Mouse (Mus musculus) heart, adult 2 months (tissue): Measurements from ENCODE around the gene Arhgap24. TPM values are rescaled to one million over a fixed set of nuclear protein-coding genes. Genes with fewer than 3 reads are reported as not detected.

Source experiments
- DNase-seq, 2 experiments: peaks; one replicate each; pipeline ENCODE4 v3.0.0; 2021
- H3K27ac ChIP-seq: fragments of 200-600 bp; 2 replicates; pipeline ENCODE4 v1.8.1; 2022
- H3K27me3 ChIP-seq: fragments of 200-500 bp; 2 replicates; pipeline ENCODE4 v1.6.1; 2012; ENCODE audit warnings: mild to moderate bottlenecking, low read length, inconsistent platforms, mixed read lengths; ENCODE audit not compliant: control insufficient read depth, insufficient read depth
- H3K36me3 ChIP-seq: fragments of 200-500 bp; 2 replicates; pipeline ENCODE4 v1.6.1; 2012; ENCODE audit warnings: low read length, inconsistent platforms; ENCODE audit not compliant: control insufficient read depth, insufficient read depth
- H3K4me1 ChIP-seq: fragments of 200-500 bp; 2 replicates; pipeline ENCODE4 v1.6.1; 2011; ENCODE audit warnings: low read length; ENCODE audit not compliant: control insufficient read depth, insufficient read depth
- H3K4me3 ChIP-seq: fragments of 200-600 bp; 2 replicates; pipeline ENCODE4 v1.8.1; 2022
- H3K79me2 ChIP-seq: fragments of 200-500 bp; replicated peaks from 2 replicates; pipeline ENCODE4 v1.6.1; 2012; ENCODE audit warnings: mild to moderate bottlenecking, inconsistent platforms, low read length, moderate library complexity, mixed read lengths; ENCODE audit not compliant: control insufficient read depth, insufficient read depth
- H3K9ac ChIP-seq: fragments of 200-500 bp; 2 replicates; pipeline ENCODE4 v1.6.1; 2012; ENCODE audit warnings: low read depth, mild to moderate bottlenecking, control low read depth, inconsistent platforms, low read length, mixed read lengths
- CTCF ChIP-seq: fragments of 200-600 bp; IDR thresholded peaks from 2 replicates; pipeline ENCODE4 v1.8.1; 2022; ENCODE audit warnings: antibody characterized with exemption, mild to moderate bottlenecking, moderate library complexity
- EP300 ChIP-seq: fragments of 200-500 bp; IDR thresholded peaks from 2 replicates; pipeline ENCODE4 v1.6.1; 2011; ENCODE audit warnings: low read depth, low read length, control low read depth; ENCODE audit not compliant: insufficient read depth
- POLR2A ChIP-seq: fragments of 200-500 bp; IDR thresholded peaks from 2 replicates; pipeline ENCODE4 v1.6.1; 2011; ENCODE audit warnings: mild to moderate bottlenecking, low read depth, low read length, control low read depth; ENCODE audit not compliant: insufficient read depth
- WGBS: fragments of 180-500 bp; shearing (Covaris S2); methylation state at CpG from one replicate; pipeline ENCODE4 v1.1.7; 2018; 5-methylcytosine and 5-hydroxymethylcytosine counted together
- intact Hi-C: fragments of 180-260 bp; cut with DNase I; formaldehyde crosslinking; loops from one replicate; pipeline ENCODE4 v1.15.1; 2025
- polyA plus RNA-seq: library from polyadenylated mRNA; depleted of rRNA; stranded (reverse); fragments of >200 nt; gene quantifications from 2 replicates; pipeline ENCODE4 v1.2.3, GENCODE M21; 2012
- total RNA-seq, 2 experiments: library from RNA; stranded (reverse); gene quantifications; 2 replicates each; pipeline ENCODE4 v1.2.3; 2021

Gene Arhgap24
- total and polyA plus RNA-seq, 3 experiments, result 11.9 to 24.6 (median 15.2) TPM

GRCm38 (mm10) chr5:102817641-102818040 lies 336.4 kb downstream of the Arhgap24 start:
- no peaks in the 10 kb centered on the region for H3K79me2 ChIP-seq
- no peaks in the 10 kb centered on the region for H3K4me1 ChIP-seq
- no peaks in the 10 kb centered on the region for H3K36me3 ChIP-seq
- DNase-seq, result peak in 1 of 2 experiments; percentile 41
- peak overlapping the region; percentile 44 for H3K27ac ChIP-seq
- H3K9ac ChIP-seq, result no peak overlapping the region
- H3K4me3 ChIP-seq, result no peak overlapping the region
- intact Hi-C loops, result no loop called here
- H3K27me3 ChIP-seq, result no peaks in the 10 kb centered on the region
- no peak for TF ChIP-seq CTCF
- TF ChIP-seq EP300, result peak; percentile 60; the same call in 1 of the 2 replicates
- 62% methylated on average over 7 of the region's 7 CpGs for WGBS

- WGBS, result 51% methylated on average over 8 of the region's 8 CpGs
- H3K79me2 ChIP-seq, result no peaks in the 10 kb centered on the region
- intact Hi-C loops, result no loop called here
- peak; percentile 52 to 74 for DNase-seq
- no peaks in the 10 kb centered on the region for H3K36me3 ChIP-seq
- no peak overlapping the region for H3K9ac ChIP-seq
- TF ChIP-seq EP300 (no peak), POLR2A (no peak), CTCF (no peak)
- peak overlapping the region; percentile 56; the same call in 1 of the 2 replicates for H3K27ac ChIP-seq
- no peaks in the 10 kb centered on the region for H3K27me3 ChIP-seq
- no peaks in the 10 kb centered on the region for H3K4me1 ChIP-seq
- no peak overlapping the region for H3K4me3 ChIP-seq
Observed at GRCm38 (mm10) chr5:102825538-102825937, 344.3 kb downstream of the Arhgap24 start.

GRCm38 (mm10) chr5:102839071-102839470 lies 357.9 kb downstream of the Arhgap24 start:
- no peak overlapping the region for H3K9ac ChIP-seq
- H3K27me3 ChIP-seq, result no peaks in the 10 kb centered on the region
- 68% methylated on average over 4 of the region's 4 CpGs for WGBS
- H3K36me3 ChIP-seq, result no peaks in the 10 kb centered on the region
- DNase-seq, result no peak
- H3K27ac ChIP-seq, result no peak overlapping the region
- intact Hi-C loops, result no loop called here
- TF ChIP-seq CTCF, result no peak
- TF ChIP-seq POLR2A, result no peak
- no peak for TF ChIP-seq EP300
- H3K4me1 ChIP-seq, result no peaks in the 10 kb centered on the region
- peaks cover 2% of the 10 kb centered on the region; the same call in 1 of the 2 replicates for H3K79me2 ChIP-seq
- no peak overlapping the region for H3K4me3 ChIP-seq

GRCm38 (mm10) chr5:102843934-102844709 lies 362.9 kb downstream of the Arhgap24 start:
- Histone ChIP-seq H3K36me3 (no peaks in the 10 kb centered on the region; the same call in 1 of the 2 replicates), H3K79me2 (peaks cover 2% of the 10 kb centered on the region; the same call in 1 of the 2 replicates), H3K9ac (no peak overlapping the region), H3K27me3 (no peaks in the 10 kb centered on the region), H3K27ac (no peak overlapping the region), H3K4me1 (peaks cover 1% of the 10 kb centered on the region; the same call in 1 of the 2 replicates), H3K4me3 (no peak overlapping the region)
- no peak for DNase-seq
- WGBS, result 74% methylated on average over 5 of the region's 5 CpGs
- intact Hi-C loops, result no loop called here
- TF ChIP-seq EP300, result no peak
- TF ChIP-seq CTCF, result no peak
- no peak for TF ChIP-seq POLR2A

GRCm38 (mm10) chr5:102844731-102845598 lies 363.8 kb downstream of the Arhgap24 start:
- Histone ChIP-seq H3K27ac (0 out of 2 replicates have a peak overlapping the region, but pooled peaks have one; percentile 1), H3K9ac (peak overlapping the region; percentile 3)
- TF ChIP-seq CTCF, result peak; percentile 29
- no peak for TF ChIP-seq EP300
- TF ChIP-seq POLR2A, result no peak

More at GRCm38 (mm10) chr5:102844731-102845598, 363.8 kb downstream of the Arhgap24 start:
- Histone ChIP-seq H3K36me3 (no peaks in the 10 kb centered on the region; the same call in 1 of the 2 replicates), H3K4me3 (peak overlapping the region; percentile 44), H3K27me3 (no peaks in the 10 kb centered on the region), H3K4me1 (peaks cover 1% of the 10 kb centered on the region; the same call in 1 of the 2 replicates), H3K79me2 (peaks cover 2% of the 10 kb centered on the region; the same call in 1 of the 2 replicates)
- peak; percentile 77 to 84 for DNase-seq
- intact Hi-C loops, result no loop called here
- WGBS, result 2% methylated on average over 21 of the region's 21 CpGs
